Mouse (Mus musculus) cerebellum, adult 2 months (tissue): ENCODE results near the gene Sh3tc1.

Experiments
- CTCF ChIP-seq: fragments of 200-500 bp; IDR thresholded peaks from 2 replicates; pipeline ENCODE4 v1.5.1; 2011; ENCODE audit warnings: low read depth, mild to moderate bottlenecking, control low read depth, low read length, moderate library complexity, borderline replicate concordance; ENCODE audit not compliant: insufficient read depth
- POLR2A ChIP-seq: fragments of 200-500 bp; IDR thresholded peaks from 2 replicates; pipeline ENCODE4 v1.6.1; 2011; ENCODE audit warnings: low read length, control low read depth, borderline replicate concordance; ENCODE audit not compliant: insufficient read depth

DNA sequence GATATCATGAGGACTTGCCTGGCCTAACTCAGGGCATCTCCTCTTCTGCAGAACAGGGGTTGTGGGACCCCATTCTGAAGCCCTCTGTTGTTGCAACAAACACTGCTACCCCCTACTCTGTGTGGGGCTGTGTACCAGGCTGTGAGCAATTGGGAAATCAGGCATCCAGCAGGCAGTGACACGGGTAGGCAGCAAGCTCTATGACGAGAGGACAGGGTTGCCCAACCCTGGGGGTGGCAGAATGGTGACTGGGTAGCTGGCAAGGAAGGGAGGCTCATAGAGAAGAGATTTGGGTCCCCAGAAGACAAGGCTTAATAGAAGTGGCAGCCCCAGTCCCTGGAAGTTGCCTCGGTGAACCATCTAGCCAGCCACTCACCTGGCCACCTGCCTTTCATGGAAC is 13.9 kb downstream of the Sh3tc1 start:
- TF ChIP-seq CTCF (no peak), POLR2A (no peak)
